Mouse (Mus musculus) midbrain, embryonic 13.5 days (tissue): ENCODE measurements around the gene Stk32b. TPM values are rescaled to one million over a fixed set of nuclear protein-coding genes. Genes with fewer than 3 reads are reported as not detected.

Source experiments
- ATAC-seq: fragments of 200-750 bp; cut with Nextera tagmentation; 2 replicates; pipeline ENCODE4 v1.8.0; 2017; ENCODE audit warnings: mild to moderate bottlenecking, moderate TSS enrichment, moderate library complexity
- H3K27ac ChIP-seq: fragments of 300-500 bp; sonication (generic); 2 replicates; pipeline ENCODE4 v1.5.1; 2015; ENCODE audit warnings: inconsistent platforms, mild to moderate bottlenecking, moderate library complexity
- H3K27me3 ChIP-seq: fragments of 300-500 bp; sonication (generic); 2 replicates; pipeline ENCODE4 v1.6.1; 2015; ENCODE audit warnings: mild to moderate bottlenecking, inconsistent platforms
- H3K36me3 ChIP-seq: fragments of 300-500 bp; sonication (generic); 2 replicates; pipeline ENCODE4 v1.6.1; 2015; ENCODE audit warnings: mild to moderate bottlenecking, inconsistent platforms
- H3K4me1 ChIP-seq: fragments of 300-500 bp; sonication (generic); replicated peaks from 2 replicates; pipeline ENCODE4 v1.6.1; 2015; ENCODE audit warnings: inconsistent platforms
- H3K4me2 ChIP-seq: fragments of 300-500 bp; sonication (generic); replicated peaks from 2 replicates; pipeline ENCODE4 v1.6.1; 2015; ENCODE audit warnings: moderate library complexity, mild to moderate bottlenecking, inconsistent platforms
- H3K4me3 ChIP-seq: fragments of 300-500 bp; sonication (generic); replicated peaks from 2 replicates; pipeline ENCODE4 v1.5.1; 2015; ENCODE audit warnings: mild to moderate bottlenecking, inconsistent platforms
- H3K9ac ChIP-seq: fragments of 300-500 bp; sonication (generic); replicated peaks from 2 replicates; pipeline ENCODE4 v1.6.1; 2015; ENCODE audit warnings: mild to moderate bottlenecking, inconsistent platforms
- H3K9me3 ChIP-seq: fragments of 300-500 bp; sonication (generic); 2 replicates; pipeline ENCODE4 v1.6.1; 2016; ENCODE audit warnings: mild to moderate bottlenecking, inconsistent platforms
- WGBS: fragments of 180-500 bp; shearing (Covaris S2); methylation state at CpG from one replicate; pipeline ENCODE4 v1.1.7; 2015; 5-methylcytosine and 5-hydroxymethylcytosine counted together
- polyA plus RNA-seq: library from polyadenylated mRNA; unstranded; fragments of >200 nt; fragmentation: Nextera tagmentation; extraction: Ambion mirVana; gene quantifications from 2 replicates; pipeline ENCODE4 v1.2.1, GENCODE M21; 2015

The Stk32b gene
- polyA plus RNA-seq, 1 experiment from 2014 or later = 17.3 TPM

- Histone ChIP-seq H3K4me2 (no peak overlapping the region), H3K9ac (no peak overlapping the region), H3K9me3 (no peaks in the 10 kb centered on the region), H3K27me3 (no peaks in the 10 kb centered on the region), H3K4me3 (no peak overlapping the region), H3K4me1 (no peaks in the 10 kb centered on the region), H3K27ac (no peak overlapping the region), H3K36me3 (no peaks in the 10 kb centered on the region)
- no peak for ATAC-seq
- 83% methylated on average over 6 of the region's 6 CpGs for WGBS
These were observed 130.9 kb downstream of the Stk32b start for GRCm38 (mm10) chr5:37586071-37586470.

GRCm38 (mm10) chr5:37575427-37575826 is 141.5 kb downstream of the Stk32b start:
- no peaks in the 10 kb centered on the region for H3K4me1 ChIP-seq
- H3K27ac ChIP-seq = no peak overlapping the region
- ATAC-seq = no peak
- no peaks in the 10 kb centered on the region for H3K27me3 ChIP-seq
- H3K4me2 ChIP-seq = no peak overlapping the region
- no peak overlapping the region for H3K9ac ChIP-seq
- no peaks in the 10 kb centered on the region for H3K9me3 ChIP-seq
- WGBS = 82% methylated on average over 6 of the region's 6 CpGs
- H3K36me3 ChIP-seq = no peaks in the 10 kb centered on the region
- H3K4me3 ChIP-seq = no peak overlapping the region

DNA sequence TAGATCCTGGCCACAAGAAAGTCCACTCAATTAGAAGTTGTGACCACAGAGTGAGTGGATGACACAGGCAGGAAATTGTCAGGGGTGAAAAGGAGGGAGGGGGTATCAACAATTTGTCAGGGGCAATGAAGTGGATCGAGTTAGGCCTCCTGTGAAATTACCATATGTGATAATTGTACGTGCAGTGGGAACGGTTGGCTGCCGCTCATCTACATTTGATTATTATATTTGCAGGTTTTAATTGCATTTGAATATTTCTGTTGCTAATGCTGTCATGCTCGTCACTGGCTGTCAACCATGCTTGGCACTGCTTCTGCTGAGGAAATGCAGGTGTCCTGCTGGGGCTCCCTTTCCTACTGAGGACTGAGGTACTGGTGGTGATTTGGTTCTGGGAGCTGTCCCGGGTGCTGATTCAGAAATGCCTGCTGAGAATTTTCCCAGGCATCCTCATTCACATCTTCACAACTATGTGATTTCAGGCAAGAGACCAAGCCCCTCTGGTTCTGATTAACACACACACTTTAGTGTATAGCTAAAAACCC is 159.6 kb downstream of the Stk32b start:
- Histone ChIP-seq H3K27me3 (no peaks in the 10 kb centered on the region), H3K4me3 (no peak overlapping the region), H3K9ac (no peak overlapping the region), H3K27ac (no peak overlapping the region), H3K36me3 (no peaks in the 10 kb centered on the region), H3K4me1 (no peaks in the 10 kb centered on the region), H3K9me3 (no peaks in the 10 kb centered on the region), H3K4me2 (no peak overlapping the region)
- WGBS = 58% methylated on average over 6 of the region's 6 CpGs
- peak; percentile 45; the same call in 1 of the 2 replicates for ATAC-seq

- no peak overlapping the region for H3K27ac ChIP-seq
- H3K4me3 ChIP-seq = no peak overlapping the region
- no peak overlapping the region for H3K4me2 ChIP-seq
- H3K9me3 ChIP-seq = no peaks in the 10 kb centered on the region
- H3K27me3 ChIP-seq = no peaks in the 10 kb centered on the region
- WGBS = 91% methylated on average over 4 of the region's 4 CpGs
- H3K36me3 ChIP-seq = no peaks in the 10 kb centered on the region
- H3K4me1 ChIP-seq = no peaks in the 10 kb centered on the region
- ATAC-seq = no peak
- no peak overlapping the region for H3K9ac ChIP-seq
These were observed 162.7 kb downstream of the Stk32b start for GRCm38 (mm10) chr5:37554231-37554630.

DNA sequence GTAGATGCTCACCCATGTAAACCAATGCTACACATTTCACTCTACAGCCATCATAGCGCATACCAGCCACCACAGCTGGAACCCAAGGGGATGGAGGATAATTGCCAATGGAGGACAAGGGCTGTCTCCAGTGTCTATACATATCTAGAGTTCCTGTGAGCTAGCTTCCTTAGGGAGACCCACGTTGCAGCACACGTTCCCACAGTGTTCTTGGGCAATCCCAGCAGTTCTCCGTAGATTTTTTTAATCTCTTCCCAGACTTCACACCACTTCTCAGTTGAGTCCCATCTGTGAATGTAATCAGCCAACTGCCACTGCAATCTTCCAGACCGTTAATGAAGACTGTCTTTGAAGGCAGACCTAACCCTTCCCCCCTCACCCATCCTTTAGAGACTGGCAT is 165.3 kb downstream of the Stk32b start:
- 83% methylated on average over 5 of the region's 5 CpGs for WGBS

DNA sequence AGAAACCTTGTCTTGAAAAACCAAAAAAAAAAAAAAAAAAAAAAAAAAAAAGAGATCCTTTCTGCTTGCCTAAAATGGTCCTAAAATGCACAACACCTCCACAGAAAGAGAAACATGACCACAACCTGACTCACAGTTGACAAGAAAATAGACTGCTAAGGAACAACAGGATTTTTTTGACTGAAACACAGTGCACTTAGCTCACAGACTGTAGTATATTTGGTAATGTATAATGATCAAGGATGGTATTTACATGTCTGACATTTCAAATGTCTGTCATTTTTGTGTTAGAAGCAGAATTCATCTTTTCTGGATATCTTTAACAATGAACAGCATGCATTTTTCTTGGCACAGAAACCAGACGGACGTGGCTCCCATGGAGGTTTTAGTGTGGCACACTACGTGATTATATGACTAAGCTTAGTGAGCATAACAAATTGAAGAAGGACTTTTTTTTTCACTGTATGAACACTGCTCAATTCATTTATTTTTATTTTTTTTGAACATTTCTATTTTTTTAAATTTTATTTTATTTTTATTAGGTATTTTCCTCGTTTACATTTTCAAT is 181.2 kb downstream of the Stk32b start:
- Histone ChIP-seq H3K9ac (no peak overlapping the region), H3K4me1 (peaks cover 7% of the 10 kb centered on the region; the same call in 1 of the 2 replicates), H3K9me3 (no peaks in the 10 kb centered on the region), H3K36me3 (no peaks in the 10 kb centered on the region), H3K27ac (no peak overlapping the region), H3K4me3 (no peak overlapping the region), H3K4me2 (no peak overlapping the region), H3K27me3 (no peaks in the 10 kb centered on the region)
- 84% methylated on average over 4 of the region's 4 CpGs for WGBS
- ATAC-seq = no peak

More for the DNA sequence above, 165.3 kb downstream of the Stk32b start:
- no peaks in the 10 kb centered on the region for H3K4me1 ChIP-seq
- no peak overlapping the region for H3K27ac ChIP-seq
- H3K4me2 ChIP-seq = no peak overlapping the region
- no peak for ATAC-seq
- H3K9me3 ChIP-seq = no peaks in the 10 kb centered on the region
- no peaks in the 10 kb centered on the region for H3K27me3 ChIP-seq
- H3K4me3 ChIP-seq = no peak overlapping the region
- H3K9ac ChIP-seq = no peak overlapping the region
- H3K36me3 ChIP-seq = no peaks in the 10 kb centered on the region

GRCm38 (mm10) chr5:37535227-37535626 is 181.7 kb downstream of the Stk32b start:
- H3K27me3 ChIP-seq = no peaks in the 10 kb centered on the region
- 89% methylated on average over 5 of the region's 5 CpGs for WGBS
- no peak for ATAC-seq
- no peaks in the 10 kb centered on the region for H3K9me3 ChIP-seq
- no peaks in the 10 kb centered on the region for H3K36me3 ChIP-seq
- peaks cover 7% of the 10 kb centered on the region; the same call in 1 of the 2 replicates for H3K4me1 ChIP-seq
- H3K4me3 ChIP-seq = no peak overlapping the region
- no peak overlapping the region for H3K27ac ChIP-seq
- H3K4me2 ChIP-seq = no peak overlapping the region
- H3K9ac ChIP-seq = no peak overlapping the region

DNA sequence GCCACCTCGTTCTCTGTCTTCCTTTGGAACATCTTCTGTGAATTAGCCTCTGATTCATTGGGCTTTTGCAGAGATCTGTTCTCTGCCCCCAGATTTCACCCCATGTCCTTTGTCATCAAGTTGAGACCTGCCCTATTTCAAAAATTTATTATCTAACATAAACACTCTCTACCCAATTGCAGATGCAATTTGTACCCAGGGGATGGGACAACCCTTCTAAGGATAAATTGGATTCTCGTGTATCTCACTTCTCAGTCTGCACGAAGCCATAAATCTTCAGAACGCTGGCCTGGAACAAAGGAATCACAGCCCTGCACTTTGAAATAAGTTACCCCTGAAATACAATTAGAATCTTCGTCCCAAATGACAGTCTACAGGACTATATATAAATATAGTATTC is 191.6 kb downstream of the Stk32b start:
- no peak for ATAC-seq
- no peak overlapping the region for H3K4me3 ChIP-seq
- H3K27ac ChIP-seq = no peak overlapping the region
- no peak overlapping the region for H3K9ac ChIP-seq
- no peak overlapping the region for H3K4me2 ChIP-seq
- 82% methylated on average over 5 of the region's 5 CpGs for WGBS
- no peaks in the 10 kb centered on the region for H3K27me3 ChIP-seq
- H3K36me3 ChIP-seq = no peaks in the 10 kb centered on the region
- H3K9me3 ChIP-seq = no peaks in the 10 kb centered on the region
- no peaks in the 10 kb centered on the region for H3K4me1 ChIP-seq

GRCm38 (mm10) chr5:37520441-37520840 is 196.5 kb downstream of the Stk32b start:
- Histone ChIP-seq H3K9ac (no peak overlapping the region), H3K27ac (no peak overlapping the region), H3K27me3 (no peaks in the 10 kb centered on the region), H3K9me3 (no peaks in the 10 kb centered on the region), H3K4me3 (no peak overlapping the region), H3K4me2 (no peak overlapping the region), H3K4me1 (no peaks in the 10 kb centered on the region), H3K36me3 (no peaks in the 10 kb centered on the region)
- 84% methylated on average over 3 of the region's 3 CpGs for WGBS
- ATAC-seq = no peak

GRCm38 (mm10) chr5:37512479-37512878 is 204.5 kb downstream of the Stk32b start:
- WGBS = 44% methylated on average over 2 of the region's 2 CpGs
- H3K4me3 ChIP-seq = no peak overlapping the region
- no peak overlapping the region for H3K9ac ChIP-seq
- 0 out of 2 replicates have a peak, but pooled peaks cover 3% of the 10 kb centered on the region for H3K4me1 ChIP-seq
- no peak overlapping the region; the same call in 1 of the 2 replicates for H3K27ac ChIP-seq
- no peaks in the 10 kb centered on the region for H3K36me3 ChIP-seq
- no peaks in the 10 kb centered on the region for H3K27me3 ChIP-seq
- ATAC-seq = peak; percentile 45; the same call in 1 of the 2 replicates
- H3K9me3 ChIP-seq = no peaks in the 10 kb centered on the region
- H3K4me2 ChIP-seq = no peak overlapping the region

DNA sequence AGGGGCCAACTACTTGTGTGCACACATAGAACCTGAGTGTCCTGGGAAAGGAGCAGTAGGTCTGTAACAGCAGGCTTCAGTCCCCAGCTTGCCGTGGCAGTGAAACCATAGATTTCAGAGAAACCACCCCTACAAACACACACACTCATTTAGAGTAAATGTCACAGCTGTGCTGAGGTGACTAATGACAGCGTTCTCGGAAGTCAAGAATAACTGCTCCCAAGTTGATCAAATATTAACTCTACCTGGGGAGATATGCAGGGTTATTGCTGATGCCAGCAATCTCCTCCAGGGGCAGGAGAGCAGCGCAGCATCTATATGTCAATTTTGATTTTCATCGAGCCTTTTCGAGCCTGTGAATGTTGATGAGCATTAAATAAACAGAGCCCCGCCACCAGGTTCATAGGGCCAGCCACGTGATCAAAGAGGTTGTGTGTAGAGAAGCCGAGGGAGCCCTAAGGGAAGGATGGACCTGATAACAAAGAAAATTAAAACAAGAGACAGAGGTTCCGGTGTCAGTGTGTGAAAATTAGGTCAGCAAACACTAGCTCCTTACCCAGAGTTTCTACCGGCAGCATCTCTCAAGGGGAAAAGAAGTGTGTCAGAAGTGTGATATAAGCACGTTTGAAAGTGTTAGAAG is 210.0 kb downstream of the Stk32b start:
- ATAC-seq = peak; percentile 48
- Histone ChIP-seq H3K9ac (no peak overlapping the region), H3K27ac (0 out of 2 replicates have a peak overlapping the region, but pooled peaks have one; percentile 30), H3K4me1 (peaks cover 8% of the 10 kb centered on the region; the same call in 1 of the 2 replicates), H3K36me3 (no peaks in the 10 kb centered on the region), H3K27me3 (no peaks in the 10 kb centered on the region), H3K4me2 (no peak overlapping the region), H3K9me3 (no peaks in the 10 kb centered on the region), H3K4me3 (no peak overlapping the region)
- WGBS = 63% methylated on average over 12 of the region's 12 CpGs

DNA sequence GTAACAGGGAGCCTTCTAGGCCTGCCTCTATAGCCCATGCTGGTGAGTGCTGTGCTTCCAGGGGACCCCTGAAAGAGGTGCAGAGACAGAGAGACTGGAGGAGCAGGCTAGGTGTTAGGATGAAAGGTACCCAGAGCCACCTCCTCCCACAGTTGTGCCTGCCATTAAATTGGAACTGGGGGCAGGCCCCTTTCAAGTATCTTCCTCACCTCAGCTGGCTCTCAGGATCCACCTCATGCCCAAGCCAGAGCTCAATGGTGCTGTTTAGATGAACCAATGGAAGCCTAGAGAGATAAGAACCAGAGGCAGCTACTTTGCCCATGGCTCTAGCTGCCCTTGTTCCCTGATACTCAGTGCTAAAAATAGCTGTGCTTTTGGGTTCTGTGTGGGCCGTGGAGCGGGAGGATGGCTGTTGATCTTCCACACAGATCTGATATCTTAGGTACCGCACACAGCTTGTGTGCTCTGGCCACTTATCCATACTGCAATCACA is 221.9 kb downstream of the Stk32b start:
- ATAC-seq = no peak
- no peaks in the 10 kb centered on the region for H3K4me1 ChIP-seq
- WGBS = 91% methylated on average over 3 of the region's 3 CpGs

More for the DNA sequence above, 221.9 kb downstream of the Stk32b start:
- Histone ChIP-seq H3K4me3 (no peak overlapping the region), H3K9me3 (no peaks in the 10 kb centered on the region), H3K36me3 (no peaks in the 10 kb centered on the region), H3K27ac (no peak overlapping the region), H3K9ac (no peak overlapping the region), H3K4me2 (no peak overlapping the region), H3K27me3 (no peaks in the 10 kb centered on the region)
